Mouse (Mus musculus) hindbrain, postnatal 0 days (tissue): ENCODE measurements at regions not wholly inside any gene's neighbourhood (a gene's known extent, or its start where the extent isn't known, plus 50 kb on each side); places are given as distances from the start of the nearest gene placed in this dataset.

Source experiments
- ATAC-seq: fragments of 200-750 bp; cut with Nextera tagmentation; 2 replicates; pipeline ENCODE4 v1.8.0; 2017; ENCODE audit warnings: mild to moderate bottlenecking, moderate TSS enrichment, moderate library complexity
- DNase-seq: peaks from one replicate; pipeline ENCODE4 v3.0.0-alpha.2; 2015; ENCODE audit warnings: low spot score
- H3K27ac ChIP-seq: fragments of 300-500 bp; sonication (generic); 2 replicates; pipeline ENCODE4 v1.5.1; 2014; ENCODE audit warnings: mild to moderate bottlenecking
- H3K27me3 ChIP-seq: fragments of 300-500 bp; sonication (generic); 2 replicates; pipeline ENCODE4 v1.6.1; 2014; ENCODE audit warnings: low read length, mixed read lengths; ENCODE audit not compliant: insufficient read depth
- H3K36me3 ChIP-seq: fragments of 300-500 bp; sonication (generic); 2 replicates; pipeline ENCODE4 v1.6.1; 2014; ENCODE audit warnings: low read length, mixed read lengths; ENCODE audit not compliant: insufficient read depth
- H3K4me1 ChIP-seq: fragments of 300-500 bp; sonication (generic); 2 replicates; pipeline ENCODE4 v1.6.1; 2014; ENCODE audit warnings: antibody characterized with exemption, low read length, mixed read lengths; ENCODE audit not compliant: insufficient read depth
- H3K4me2 ChIP-seq: fragments of 300-500 bp; sonication (generic); 2 replicates; pipeline ENCODE4 v1.6.1; 2014; ENCODE audit warnings: low read depth, mild to moderate bottlenecking, low read length, moderate library complexity, mixed read lengths
- H3K4me3 ChIP-seq: fragments of 300-500 bp; sonication (generic); 2 replicates; pipeline ENCODE4 v1.5.1; 2014; ENCODE audit warnings: low read length
- H3K9ac ChIP-seq: fragments of 300-500 bp; sonication (generic); replicated peaks from 2 replicates; pipeline ENCODE4 v1.6.1; 2014; ENCODE audit warnings: mild to moderate bottlenecking, low read length, moderate library complexity, mixed read lengths
- H3K9me3 ChIP-seq: fragments of 300-500 bp; sonication (generic); 2 replicates; pipeline ENCODE4 v1.6.1; 2016; ENCODE audit warnings: low read length, mixed read lengths
- CTCF ChIP-seq: IDR thresholded peaks from 2 replicates; pipeline ENCODE4 v1.5.1; 2016; ENCODE audit warnings: antibody characterized with exemption, control low read depth, low read depth
- WGBS: fragments of 180-500 bp; shearing (Covaris S2); extraction: QIAGEN DNeasy Blood & Tissue Kit; methylation state at CpG from one replicate; pipeline ENCODE4 v1.1.7; 2014; 5-methylcytosine and 5-hydroxymethylcytosine counted together

GRCm38 (mm10) chr5:54741440-54741839, 743.1 kb downstream of the Stim2 start:
- no peaks in the 10 kb centered on the region for H3K9me3 ChIP-seq
- no peak for ATAC-seq
- DNase-seq, result no peak
- no peak overlapping the region for H3K4me2 ChIP-seq
- H3K4me3 ChIP-seq, result no peak overlapping the region
- H3K4me1 ChIP-seq, result no peaks in the 10 kb centered on the region
- H3K9ac ChIP-seq, result no peak overlapping the region
- TF ChIP-seq CTCF, result no peak
- no peaks in the 10 kb centered on the region for H3K27me3 ChIP-seq
- H3K36me3 ChIP-seq, result no peaks in the 10 kb centered on the region
- H3K27ac ChIP-seq, result no peak overlapping the region

- WGBS, result 69% methylated on average over 2 of the region's 2 CpGs
- no peak overlapping the region for H3K4me3 ChIP-seq
- no peak overlapping the region for H3K4me2 ChIP-seq
- no peaks in the 10 kb centered on the region for H3K36me3 ChIP-seq
- DNase-seq (no peak), ATAC-seq (no peak)
- no peaks in the 10 kb centered on the region for H3K9me3 ChIP-seq
- no peaks in the 10 kb centered on the region for H3K4me1 ChIP-seq
- H3K27me3 ChIP-seq, result no peaks in the 10 kb centered on the region
- no peak for TF ChIP-seq CTCF
- no peak overlapping the region for H3K27ac ChIP-seq
- no peak overlapping the region for H3K9ac ChIP-seq
Measured at GRCm38 (mm10) chr5:54746973-54747372, 748.7 kb downstream of the Stim2 start.

- no peak overlapping the region for H3K4me2 ChIP-seq
- H3K9me3 ChIP-seq, result no peaks in the 10 kb centered on the region
- TF ChIP-seq CTCF, result no peak
- no peak overlapping the region for H3K27ac ChIP-seq
- no peak overlapping the region for H3K4me3 ChIP-seq
- no peaks in the 10 kb centered on the region for H3K36me3 ChIP-seq
- no peak for DNase-seq
- no peaks in the 10 kb centered on the region for H3K4me1 ChIP-seq
- no peak overlapping the region for H3K9ac ChIP-seq
- 51% methylated on average over 1 of the region's 1 CpGs for WGBS
- no peak for ATAC-seq
- H3K27me3 ChIP-seq, result no peaks in the 10 kb centered on the region
Measured at GRCm38 (mm10) chr5:54753372-54753771, 755.1 kb downstream of the Stim2 start.

GRCm38 (mm10) chr5:54759657-54760056, 761.4 kb downstream of the Stim2 start:
- H3K4me3 ChIP-seq, result no peak overlapping the region
- H3K4me1 ChIP-seq, result no peaks in the 10 kb centered on the region
- 86% methylated on average over 3 of the region's 3 CpGs for WGBS
- no peak for DNase-seq
- H3K9me3 ChIP-seq, result no peaks in the 10 kb centered on the region
- no peak overlapping the region for H3K9ac ChIP-seq
- H3K27ac ChIP-seq, result no peak overlapping the region
- no peak overlapping the region for H3K4me2 ChIP-seq
- no peak for TF ChIP-seq CTCF
- ATAC-seq, result no peak
- no peaks in the 10 kb centered on the region for H3K36me3 ChIP-seq
- H3K27me3 ChIP-seq, result no peaks in the 10 kb centered on the region

GRCm38 (mm10) chr5:54763019-54763418, 764.7 kb downstream of the Stim2 start:
- Histone ChIP-seq H3K4me3 (no peak overlapping the region), H3K27me3 (no peaks in the 10 kb centered on the region), H3K9ac (no peak overlapping the region), H3K9me3 (no peaks in the 10 kb centered on the region), H3K36me3 (no peaks in the 10 kb centered on the region), H3K4me1 (no peaks in the 10 kb centered on the region), H3K4me2 (no peak overlapping the region), H3K27ac (no peak overlapping the region)
- ATAC-seq (no peak), DNase-seq (no peak)
- 25% methylated on average over 1 of the region's 1 CpGs for WGBS
- TF ChIP-seq CTCF, result no peak

- no peak overlapping the region for H3K9ac ChIP-seq
- H3K4me1 ChIP-seq, result no peaks in the 10 kb centered on the region
- H3K9me3 ChIP-seq, result no peaks in the 10 kb centered on the region
- H3K27ac ChIP-seq, result no peak overlapping the region
- ATAC-seq, result peak; percentile 93
- H3K27me3 ChIP-seq, result no peaks in the 10 kb centered on the region
- 17% methylated on average over 6 of the region's 6 CpGs for WGBS
- peak; percentile 88 for DNase-seq
- H3K4me3 ChIP-seq, result no peak overlapping the region
- TF ChIP-seq CTCF, result peak; percentile 92
- no peaks in the 10 kb centered on the region for H3K36me3 ChIP-seq
- H3K4me2 ChIP-seq, result no peak overlapping the region
Measured at GRCm38 (mm10) chr5:54796953-54797450, 798.7 kb downstream of the Stim2 start.

- TF ChIP-seq CTCF, result no peak
- ATAC-seq (no peak), DNase-seq (no peak)
- Histone ChIP-seq H3K9me3 (no peaks in the 10 kb centered on the region), H3K4me1 (no peaks in the 10 kb centered on the region), H3K4me3 (no peak overlapping the region), H3K27ac (no peak overlapping the region), H3K27me3 (no peaks in the 10 kb centered on the region), H3K9ac (no peak overlapping the region), H3K36me3 (no peaks in the 10 kb centered on the region), H3K4me2 (no peak overlapping the region)
- 91% methylated on average over 2 of the region's 2 CpGs for WGBS
Measured at GRCm38 (mm10) chr5:54827076-54827475, 828.8 kb downstream of the Stim2 start.
